Mouse (Mus musculus) left cerebral cortex, adult 2 months (tissue): ENCODE results near the gene Rnf214. TPM values are rescaled to one million over a fixed set of nuclear protein-coding genes. Genes with fewer than 3 reads are reported as not detected.

Experiments
- DNase-seq, 2 experiments: peaks; one replicate each; pipeline ENCODE4 v3.0.0; 2021 to 2022; ENCODE audit warnings: low spot score in 2 of 2, mixed read lengths in 1 of 2; ENCODE audit errors: extremely low spot score in 1 of 2
- H3K27ac ChIP-seq: fragments of 200-600 bp; 2 replicates; pipeline ENCODE4 v1.8.1; 2022
- H3K4me3 ChIP-seq: fragments of 200-600 bp; 2 replicates; pipeline ENCODE4 v1.8.1; 2022
- CTCF ChIP-seq: fragments of 200-600 bp; IDR thresholded peaks from 2 replicates; pipeline ENCODE4 v1.8.1; 2022; ENCODE audit warnings: antibody characterized with exemption, mild to moderate bottlenecking, moderate library complexity
- intact Hi-C: fragments of 180-260 bp; cut with DNase I; formaldehyde crosslinking; loops from one replicate; pipeline ENCODE4 v1.15.1; 2025
- total RNA-seq, 2 experiments: library from RNA; stranded (reverse); gene quantifications; 2 replicates each; pipeline ENCODE4 v1.2.3; 2021

Gene Rnf214
- total RNA-seq, 2 experiments from 2014 or later, result 83.1 to 84.3 TPM

DNA sequence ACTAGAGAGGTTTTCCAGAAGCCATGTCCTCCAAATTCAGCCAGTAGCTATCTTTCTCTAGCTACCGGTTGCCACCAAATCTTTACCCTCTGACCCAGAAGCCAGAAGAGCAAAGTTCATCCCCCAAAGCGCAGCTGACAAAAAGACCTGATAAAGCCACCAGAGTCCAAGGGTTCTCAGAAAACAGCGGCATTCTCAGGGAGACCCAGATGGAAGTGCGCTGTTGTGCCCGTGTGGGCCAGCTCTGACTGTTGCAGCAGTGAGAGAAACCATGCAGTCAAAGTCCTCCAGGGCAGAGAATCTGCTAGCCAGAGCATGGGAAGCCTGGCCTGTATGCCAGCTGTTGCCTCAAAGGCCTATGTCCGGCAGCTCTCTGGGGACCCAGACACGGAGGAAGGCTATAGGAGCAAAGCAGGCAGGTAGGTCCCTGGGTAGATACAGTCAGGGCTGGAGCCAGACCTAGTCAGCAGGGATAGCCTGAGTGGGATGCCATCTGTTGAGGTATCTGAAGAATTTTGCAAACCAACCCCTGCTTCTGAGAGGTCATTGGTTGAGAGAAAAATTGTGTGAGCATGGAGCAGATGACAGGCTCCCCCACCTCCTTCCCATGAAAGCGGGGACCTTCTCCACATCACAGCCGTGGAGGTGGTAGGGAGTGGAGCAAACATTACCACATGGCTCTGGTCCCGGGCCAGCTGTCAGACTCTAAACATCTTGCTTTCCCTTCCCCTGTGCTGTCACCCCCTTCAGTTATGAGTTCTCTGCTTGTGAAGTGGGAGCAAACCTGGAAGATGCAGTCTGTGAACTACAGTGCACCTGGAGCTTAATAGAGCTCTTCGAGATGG, 26.1 kb upstream of the Rnf214 start:
- peak overlapping the region; percentile 32; the same call in 1 of the 2 replicates for H3K27ac ChIP-seq
- no peak overlapping the region for H3K4me3 ChIP-seq
- intact Hi-C loops, result no loop called here
- peak; percentile 32 to 43 for DNase-seq
- TF ChIP-seq CTCF, result no peak

GRCm38 (mm10) chr9:45931958-45932357, 25.2 kb upstream of the Rnf214 start:
- no peak for TF ChIP-seq CTCF
- H3K4me3 ChIP-seq, result no peak overlapping the region
- DNase-seq, result no peak
- H3K27ac ChIP-seq, result no peak overlapping the region
- intact Hi-C loops, result no loop called here

GRCm38 (mm10) chr9:45929285-45929684, 22.6 kb upstream of the Rnf214 start:
- intact Hi-C loops, result no loop called here
- DNase-seq, result no peak
- TF ChIP-seq CTCF, result no peak
- Histone ChIP-seq H3K27ac (no peak overlapping the region), H3K4me3 (no peak overlapping the region)

DNA sequence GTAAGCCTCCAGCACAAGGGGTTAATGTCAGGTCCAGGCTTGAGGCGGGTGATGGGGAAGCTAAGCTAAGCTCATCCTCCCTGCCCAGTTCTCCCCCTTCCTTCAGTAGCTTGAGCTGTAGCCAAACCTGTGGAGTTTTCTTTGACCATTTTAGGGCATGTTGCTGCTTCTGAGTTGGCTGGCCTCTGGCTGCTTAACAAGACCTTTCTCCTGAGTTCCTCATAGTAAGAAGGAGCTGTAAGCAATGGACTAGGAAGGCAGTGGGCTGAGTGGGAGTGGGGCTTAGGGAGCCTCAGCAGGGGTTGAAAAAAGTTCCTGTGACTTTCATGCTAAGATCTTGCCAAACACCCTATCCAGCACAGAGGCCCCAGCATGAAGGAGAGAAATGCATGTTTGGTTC, 13.2 kb upstream of the Rnf214 start:
- no peak for TF ChIP-seq CTCF
- no peak overlapping the region for H3K27ac ChIP-seq
- intact Hi-C loops, result no loop called here
- DNase-seq, result no peak
- no peak overlapping the region for H3K4me3 ChIP-seq

DNA sequence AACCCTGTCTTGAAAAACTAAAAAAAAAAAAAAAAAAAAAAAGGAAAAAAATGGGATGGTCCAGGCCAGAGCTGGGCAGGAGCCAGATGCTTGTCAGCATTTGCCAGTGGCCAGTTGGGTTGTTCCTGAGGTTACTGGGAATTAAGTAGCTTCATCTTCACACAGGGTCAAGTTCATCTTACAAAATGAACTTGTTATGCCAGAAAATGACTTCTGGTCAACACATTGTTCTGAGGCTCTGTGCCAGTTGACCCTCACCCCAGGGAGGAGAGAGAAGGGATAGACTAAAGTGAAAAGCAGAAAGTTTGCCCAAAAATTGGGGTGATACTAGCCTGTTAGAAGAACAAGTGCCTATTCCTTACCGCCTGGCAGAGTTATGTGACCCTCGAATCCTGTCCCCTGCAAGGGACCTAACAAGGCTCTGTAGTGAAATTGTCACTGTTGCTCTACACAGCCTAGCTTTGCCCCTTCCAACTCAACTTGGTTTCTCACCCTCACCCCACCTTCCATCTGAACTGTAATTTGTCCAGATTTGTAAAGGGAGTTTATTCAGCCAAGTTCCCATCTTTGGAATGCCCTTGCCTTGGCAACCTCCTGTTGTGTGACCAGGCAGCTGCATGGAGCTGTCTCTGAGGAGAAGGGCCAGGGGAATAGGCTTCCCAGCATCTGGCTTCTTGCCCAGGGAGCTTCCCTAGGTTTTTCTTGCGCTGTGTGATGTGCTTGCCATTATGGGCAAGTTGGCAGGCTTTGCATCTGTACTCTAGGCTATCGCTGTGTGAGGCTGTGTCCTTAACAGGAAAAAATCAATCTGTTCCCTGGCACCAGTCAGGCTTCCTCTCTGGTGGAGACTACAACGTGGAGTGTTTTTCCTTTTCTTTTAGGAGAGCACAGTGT, 10.6 kb upstream of the Rnf214 start:
- Histone ChIP-seq H3K4me3 (no peak overlapping the region), H3K27ac (0 out of 2 replicates have a peak overlapping the region, but pooled peaks have one; percentile 5)
- no peak for TF ChIP-seq CTCF
- intact Hi-C loops, result no loop called here
- peak; percentile 31 to 47 for DNase-seq

- Histone ChIP-seq H3K4me3 (no peak overlapping the region), H3K27ac (no peak overlapping the region)
- DNase-seq, result no peak
- intact Hi-C loops, result no loop called here
- no peak; the same call in none of the 2 replicates for TF ChIP-seq CTCF
These were observed 8.9 kb upstream of the Rnf214 start for GRCm38 (mm10) chr9:45915659-45916058.

- intact Hi-C loops, result loop anchor here (2.0 kb wide), 1 partner anchor 25 kb away; the partner anchor contains the start of gene Tagln
- peak in 1 of 2 experiments; percentile 28 for DNase-seq
These were observed 5.0 kb upstream of the Rnf214 start for GRCm38 (mm10) chr9:45911673-45912072.

GRCm38 (mm10) chr9:45910995-45911394, 4.3 kb upstream of the Rnf214 start:
- no peak overlapping the region for H3K4me3 ChIP-seq
- no peak for TF ChIP-seq CTCF
- DNase-seq, result no peak
- no peak overlapping the region for H3K27ac ChIP-seq
- intact Hi-C loops, result loop anchor here (2.0 kb wide), 1 partner anchor 26 kb away; the partner anchor contains the start of gene Tagln

More at GRCm38 (mm10) chr9:45911673-45912072, 5.0 kb upstream of the Rnf214 start:
- Histone ChIP-seq H3K27ac (no peak overlapping the region), H3K4me3 (no peak overlapping the region)
- peak; percentile 72 for TF ChIP-seq CTCF

GRCm38 (mm10) chr9:45907078-45907428, 342 bp upstream of the Rnf214 start:
- peak overlapping the region; percentile 89 for H3K4me3 ChIP-seq
- intact Hi-C loops, result loop anchor here (2.0 kb wide), 1 partner anchor 48 kb away; the partner anchor contains the start of gene Sidt2
- TF ChIP-seq CTCF, result no peak
- DNase-seq, result no peak
- peak overlapping the region; percentile 99 for H3K27ac ChIP-seq

- Histone ChIP-seq H3K27ac (peak overlapping the region; percentile 99), H3K4me3 (peak overlapping the region; percentile 89)
- intact Hi-C loops, result loop anchor here (1.0 to 2.0 kb wide), 3 partner anchors 49 to 78 kb away; partner anchors contain the start of genes Bace1, Cep164 and Sidt2
- peak; percentile 26 to 27 for DNase-seq
- TF ChIP-seq CTCF, result no peak
These were observed 887 bp downstream of the Rnf214 start for GRCm38 (mm10) chr9:45905811-45906237.

- no peak for DNase-seq
- TF ChIP-seq CTCF, result no peak
- intact Hi-C loops, result no loop called here
- peak overlapping the region; percentile 89 for H3K4me3 ChIP-seq
- H3K27ac ChIP-seq, result 0 out of 2 replicates have a peak overlapping the region, but pooled peaks have one; percentile 99
These were observed 1.5 kb downstream of the Rnf214 start for GRCm38 (mm10) chr9:45905196-45905595.

- H3K27ac ChIP-seq, result no peak overlapping the region
- no peak overlapping the region for H3K4me3 ChIP-seq
- no peak for TF ChIP-seq CTCF
- DNase-seq, result no peak
- intact Hi-C loops, result no loop called here
These were observed 13.0 kb downstream of the Rnf214 start for GRCm38 (mm10) chr9:45893681-45894080.
